Mouse (Mus musculus) kidney, postnatal 10 days (tissue): ENCODE data around the gene Sult5a1.
"Not testable (repeated sequence)": the region's sequence is repeated elsewhere in the genome, so short reads cannot be mapped to it uniquely, and the experiment has no call there.

Source experiments
- DNase-seq: peaks from one replicate; pipeline ENCODE4 v3.0.0; 2021; ENCODE audit warnings: mixed read lengths

Gene Sult5a1

DNA sequence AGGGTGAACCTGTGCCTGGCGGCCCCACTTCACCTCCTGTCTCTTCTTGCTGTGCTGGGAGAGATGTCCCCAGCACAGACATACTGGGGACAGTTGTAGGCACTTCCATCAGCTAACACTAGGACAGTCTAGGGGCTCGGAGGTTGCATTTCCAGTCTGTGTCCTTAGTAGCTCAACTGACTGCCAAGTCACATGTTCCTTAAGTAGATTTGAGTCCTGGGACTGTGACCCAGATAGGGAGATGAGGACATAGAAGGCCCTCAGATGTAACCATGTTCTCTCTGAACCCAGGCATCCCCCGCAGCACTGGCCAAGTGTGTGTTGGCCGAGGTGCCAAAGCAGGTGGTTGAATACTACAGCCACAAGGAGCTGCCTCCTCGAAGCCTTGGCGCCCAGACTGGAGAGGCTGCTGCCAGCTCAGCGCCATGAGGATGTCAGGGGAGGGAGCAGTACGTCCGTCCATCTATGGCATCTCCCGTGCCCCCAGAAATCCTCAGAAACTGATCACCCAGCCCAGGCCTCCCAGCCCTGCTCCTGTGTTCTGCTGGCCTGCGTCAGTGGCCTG, 23.9 kb downstream of the Sult5a1 start:
- no peak for DNase-seq

DNA sequence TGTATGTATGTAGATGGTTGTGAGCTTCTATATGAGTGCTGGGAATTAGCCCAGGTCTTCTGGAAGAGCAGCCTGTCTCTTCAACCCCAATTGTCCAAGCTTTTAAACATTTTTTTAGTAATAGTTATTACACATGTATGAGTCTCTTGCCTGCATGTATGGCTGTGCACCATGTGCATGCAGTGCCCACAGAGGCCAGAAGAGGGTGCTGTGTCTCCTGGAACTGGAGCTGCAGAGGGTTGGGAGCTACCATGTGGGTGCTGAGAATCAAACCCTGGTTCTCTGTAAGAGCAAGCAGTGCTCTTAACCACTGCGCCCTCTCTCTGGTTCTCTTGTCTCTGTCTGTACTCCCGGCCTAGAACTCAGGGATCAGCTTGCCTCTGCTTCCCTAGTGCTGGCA, 25.2 kb downstream of the Sult5a1 start:
- DNase-seq, result no peak

DNA sequence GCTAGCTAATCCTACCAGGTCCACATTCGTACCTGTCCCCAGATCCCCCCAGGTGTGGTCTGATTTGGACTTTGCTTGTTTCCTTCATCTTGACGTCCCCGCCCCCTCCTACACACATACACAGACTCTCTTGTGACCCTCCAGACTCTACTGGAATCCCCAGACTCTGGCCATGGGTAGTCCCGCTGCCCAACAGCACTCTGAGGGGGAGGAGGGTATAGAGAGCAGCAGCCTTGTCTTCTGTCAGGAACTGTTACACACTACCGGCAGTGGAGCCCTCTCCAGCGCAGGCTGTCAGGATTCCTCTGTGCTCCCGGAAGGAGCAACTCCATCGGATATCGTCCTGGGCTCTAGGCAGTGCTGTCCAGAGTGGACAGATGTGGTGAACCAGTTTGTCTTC, 27.1 kb downstream of the Sult5a1 start:
- DNase-seq, result peak; percentile 43

DNA sequence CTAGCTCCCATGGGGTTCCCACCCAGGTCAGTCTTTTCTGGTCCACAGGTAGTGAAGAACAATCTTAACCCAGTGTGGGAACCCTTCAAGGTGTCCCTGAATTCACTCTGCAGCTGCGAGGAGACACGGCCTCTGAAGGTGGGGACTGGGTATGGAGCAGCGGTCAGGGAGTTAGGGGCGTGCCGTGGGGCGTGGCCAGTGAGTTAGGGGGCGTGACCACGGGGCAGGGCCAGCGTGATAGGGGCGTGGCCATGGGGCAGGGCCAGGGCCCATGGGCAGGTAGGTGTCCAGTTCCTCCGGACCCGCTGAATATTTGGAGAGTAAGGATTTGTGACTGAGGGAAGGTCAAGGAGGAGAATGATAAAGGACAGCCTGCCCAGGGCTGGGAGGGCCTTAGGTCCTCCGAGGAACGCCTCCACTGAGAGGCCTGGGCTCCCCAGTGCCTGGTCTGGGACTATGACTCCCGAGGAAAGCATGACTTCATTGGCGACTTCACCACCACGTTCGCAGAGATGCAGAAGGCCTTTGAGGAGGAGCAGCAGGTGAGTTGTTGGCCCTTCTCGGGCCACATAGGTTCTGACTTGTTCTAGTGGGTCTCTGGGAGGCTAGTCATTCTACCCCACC, 31.8 kb downstream of the Sult5a1 start:
- peak; percentile 82 for DNase-seq

DNA sequence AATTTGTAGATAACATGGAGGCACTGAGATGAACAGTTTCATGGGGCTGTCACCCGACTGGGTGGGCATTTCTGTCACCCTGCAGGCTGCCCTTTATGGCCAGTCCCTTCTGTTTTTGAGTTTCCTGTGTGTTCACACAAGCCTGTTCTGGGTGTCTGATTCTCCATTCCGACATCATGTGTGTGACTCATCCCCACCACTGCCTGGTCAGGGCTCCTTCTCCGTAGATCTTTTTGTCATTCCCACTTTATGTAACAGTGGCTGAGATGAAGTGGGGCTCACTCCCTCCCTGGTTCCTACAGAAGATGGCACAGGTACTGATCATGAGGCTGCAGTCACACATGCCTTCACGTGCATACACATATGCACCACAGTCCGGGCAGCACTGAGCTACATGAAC, 35.4 kb downstream of the Sult5a1 start:
- DNase-seq, result no peak

DNA sequence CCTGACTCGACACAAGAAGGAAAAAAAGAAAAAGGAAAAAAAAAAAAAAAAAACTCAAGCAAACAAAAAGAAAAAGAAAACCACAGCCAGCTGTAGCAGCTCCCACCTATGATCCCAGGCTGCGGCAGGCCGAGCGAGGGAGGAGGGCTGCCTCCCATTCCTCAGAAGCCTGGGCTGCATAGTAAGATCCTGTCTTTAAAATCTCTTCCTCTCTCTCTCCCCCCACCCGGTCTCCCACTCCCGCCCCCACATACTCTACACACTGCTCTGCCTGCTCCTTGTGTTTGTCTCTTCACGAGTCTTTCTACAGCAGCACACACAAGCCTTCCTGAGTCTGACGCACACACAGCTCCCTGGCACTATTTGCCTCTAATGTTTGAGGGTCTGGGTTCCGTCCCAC, 36.1 kb downstream of the Sult5a1 start:
- DNase-seq, result peak; percentile 49

DNA sequence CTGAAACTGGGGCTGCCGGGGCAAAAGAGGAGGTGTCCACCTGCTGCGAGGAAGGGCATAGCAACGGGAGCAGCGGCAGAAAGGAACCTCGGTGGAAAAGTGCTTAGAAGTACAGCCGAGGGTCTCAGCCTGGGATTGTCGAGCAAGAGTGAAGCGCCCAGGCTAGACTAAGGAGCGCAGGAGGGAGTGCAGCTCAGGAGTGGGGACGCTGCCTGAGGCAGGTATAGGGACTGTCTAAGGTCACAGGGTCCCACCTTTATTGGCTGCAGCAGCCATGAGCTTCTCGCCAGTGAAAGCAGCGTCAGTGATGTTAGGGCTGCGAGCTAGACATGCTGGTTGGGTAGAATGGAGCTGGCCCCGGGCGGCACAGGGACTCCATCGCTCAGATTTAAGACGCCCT, 40.4 kb downstream of the Sult5a1 start:
- DNase-seq, result no peak

DNA sequence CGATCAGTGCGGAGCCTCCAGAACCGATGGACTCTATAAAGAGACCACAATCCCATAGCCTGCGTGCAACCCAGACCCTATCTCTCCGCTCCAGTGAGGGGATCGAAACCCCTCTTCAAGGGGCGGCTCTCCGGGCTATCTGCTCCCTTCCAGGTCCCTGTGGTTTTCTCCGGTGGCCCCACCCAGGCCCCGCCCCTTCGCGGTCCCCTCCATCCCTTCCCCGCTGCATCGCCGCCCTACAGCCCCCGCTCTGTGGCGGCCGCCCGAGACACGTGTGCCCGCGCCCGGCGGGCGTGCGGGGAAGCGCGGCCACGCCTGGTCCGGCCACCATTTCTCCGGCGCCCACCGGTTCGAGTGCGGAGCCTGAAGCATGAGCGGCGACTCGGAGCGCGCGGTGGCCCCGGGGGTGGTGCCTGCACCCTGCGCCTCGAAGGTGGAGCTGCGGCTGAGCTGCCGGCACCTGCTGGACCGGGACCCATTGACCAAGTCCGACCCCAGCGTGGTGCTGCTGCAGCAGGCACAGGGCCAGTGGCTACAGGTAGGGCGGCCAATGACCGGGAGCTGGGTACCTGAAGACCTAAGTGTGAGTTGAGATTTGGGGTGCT, 40.9 kb downstream of the Sult5a1 start, which contains the start of gene Cpne7:
Gene Cpne7, plus strand, starts transcription at position 248 of the 605 bp plus-strand sequence.
- DNase-seq, result peak; percentile 55

DNA sequence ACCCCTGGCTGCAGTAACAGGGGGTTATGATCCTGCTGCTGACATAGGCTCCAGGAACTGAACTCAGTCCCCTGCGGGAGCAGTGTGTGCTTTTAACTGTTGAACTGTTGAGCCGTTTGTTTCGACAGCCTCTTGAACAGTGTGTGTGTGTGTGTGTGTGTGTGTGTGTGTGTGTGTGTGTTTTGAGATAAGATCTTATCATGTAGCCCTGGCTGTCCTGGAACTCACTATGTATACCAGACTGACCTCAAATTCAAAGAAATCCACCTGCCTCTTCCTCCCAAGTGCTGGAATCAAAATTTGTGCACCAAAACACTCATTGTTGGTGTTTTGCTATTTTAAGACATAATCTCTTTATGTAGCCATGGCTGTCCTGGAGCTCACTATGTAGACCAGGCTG, 43.5 kb downstream of the Sult5a1 start:
- no peak for DNase-seq

DNA sequence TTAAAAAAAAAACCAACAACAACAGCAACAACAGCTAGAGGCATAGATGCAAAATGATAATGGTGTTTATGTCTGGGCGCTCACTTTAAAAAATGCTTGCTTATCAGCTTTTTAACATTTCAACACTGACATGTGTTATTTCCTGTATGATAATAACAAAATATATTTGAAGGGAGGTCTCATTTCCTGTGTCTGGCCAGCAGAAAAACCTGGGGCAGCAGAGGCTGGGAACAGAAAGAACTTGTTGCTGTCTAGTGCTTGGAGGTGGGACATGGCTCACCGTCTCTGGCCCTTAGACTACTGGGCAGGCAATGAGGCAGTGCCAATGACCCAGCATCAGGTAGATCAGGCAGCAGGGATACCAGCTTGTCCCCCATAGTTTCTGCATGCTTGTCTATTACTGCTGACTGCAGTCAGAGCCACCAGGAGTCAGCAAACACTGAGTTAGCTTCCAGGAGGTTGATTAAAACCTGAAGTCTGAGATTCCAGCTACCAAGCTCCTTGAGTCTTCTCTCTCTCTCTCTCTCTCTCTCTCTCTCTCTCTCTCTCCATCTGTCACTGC, 44.1 kb downstream of the Sult5a1 start:
- peak; percentile 54 for DNase-seq

DNA sequence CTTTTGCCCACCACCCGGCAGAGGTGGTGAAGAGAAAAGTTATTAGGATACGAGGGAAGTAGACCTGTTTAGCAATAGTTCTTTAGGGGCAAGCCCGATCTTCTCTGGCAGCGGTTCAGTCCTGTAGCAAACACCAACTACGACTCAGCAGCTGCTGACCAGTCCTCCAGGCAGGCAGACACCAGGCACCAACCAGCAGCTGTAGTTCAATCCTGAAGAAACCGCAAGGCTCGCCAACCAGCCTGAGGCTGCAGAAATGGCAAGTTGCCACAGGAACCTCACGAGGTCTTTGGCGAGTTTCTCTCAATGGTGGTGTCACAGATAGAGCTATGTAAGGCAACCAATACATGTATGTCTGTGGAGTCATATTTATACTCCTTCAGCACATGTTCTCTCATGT, 45.2 kb downstream of the Sult5a1 start:
- DNase-seq, result no peak

DNA sequence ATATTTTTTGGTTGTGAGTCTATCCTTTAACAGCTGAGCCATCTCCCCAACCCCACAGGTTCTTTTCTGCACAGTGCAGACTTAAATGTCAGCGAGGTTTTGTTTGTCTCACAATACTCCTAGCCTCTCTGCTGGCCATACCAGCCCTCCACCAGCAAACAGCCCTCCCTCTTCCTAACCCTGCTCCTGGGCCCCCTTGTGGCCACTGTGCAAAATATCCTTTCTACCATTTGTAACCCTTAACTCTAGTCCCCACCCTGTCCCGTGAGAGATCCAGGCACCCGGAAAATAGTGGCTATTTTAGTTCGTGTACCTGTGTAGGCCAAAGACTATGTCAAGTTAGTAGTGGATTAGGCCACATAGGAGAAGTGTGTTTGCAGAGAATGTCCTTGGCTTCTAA, 47.5 kb downstream of the Sult5a1 start:
- DNase-seq, result peak; percentile 70

DNA sequence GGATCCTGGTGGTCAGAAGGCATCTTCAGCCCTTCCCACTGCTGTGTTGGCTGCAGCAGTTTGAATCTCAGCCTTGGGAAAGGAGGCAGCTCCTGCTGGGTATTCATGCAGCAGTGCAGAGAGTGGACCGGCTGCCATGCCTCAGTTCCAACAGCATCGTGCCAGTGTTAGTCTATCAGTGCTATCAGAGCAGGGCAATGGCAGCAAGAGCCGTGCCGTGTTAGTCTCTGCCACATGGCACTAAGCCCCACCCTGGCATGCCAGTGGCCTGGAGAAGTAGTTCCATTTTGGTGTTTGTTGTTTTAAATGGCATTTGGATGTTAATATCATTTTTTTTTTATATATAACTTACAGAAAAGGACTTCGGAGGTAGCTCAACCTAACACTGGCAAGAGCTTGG, 49.2 kb downstream of the Sult5a1 start:
- no peak for DNase-seq

DNA sequence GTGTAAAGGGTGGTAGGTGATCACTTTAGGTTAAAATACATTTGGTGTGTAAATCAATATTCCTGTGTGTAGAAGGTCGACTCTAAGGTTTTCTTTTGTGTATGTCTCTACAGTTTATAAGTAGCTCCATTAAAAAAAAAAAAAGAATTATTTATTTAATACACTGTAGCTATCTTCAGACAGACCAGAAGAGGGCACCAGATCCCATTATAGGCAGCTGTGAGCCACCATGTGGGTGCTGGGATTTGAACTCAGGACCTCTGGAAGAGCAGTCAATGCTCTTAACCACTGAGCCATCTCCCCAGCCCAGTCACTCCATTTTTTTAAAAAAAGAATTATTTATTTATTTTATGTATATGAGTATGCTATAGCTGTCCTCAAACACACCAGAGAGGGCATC, 50.1 kb downstream of the Sult5a1 start:
- no peak for DNase-seq

DNA sequence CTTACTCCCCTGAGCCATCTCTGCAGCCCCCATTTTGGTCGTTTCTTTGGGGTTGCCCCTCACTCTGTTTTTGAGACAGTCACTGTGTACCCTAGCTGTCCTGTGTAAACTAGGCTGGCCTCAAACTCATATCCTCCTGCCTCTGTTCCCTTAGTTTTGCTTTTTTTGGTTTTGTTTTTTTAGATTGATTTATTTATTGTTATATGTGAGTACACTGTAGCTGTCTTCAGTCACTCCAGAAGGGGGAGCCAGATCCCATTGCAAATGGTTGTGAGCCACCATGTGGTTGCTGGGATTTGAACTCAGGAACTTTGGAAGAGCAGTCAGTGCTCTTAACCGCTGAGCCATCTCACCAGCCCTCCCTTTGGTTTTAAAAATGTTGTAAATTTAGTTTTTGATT, 51.6 kb downstream of the Sult5a1 start:
- peak; percentile 44 for DNase-seq

DNA sequence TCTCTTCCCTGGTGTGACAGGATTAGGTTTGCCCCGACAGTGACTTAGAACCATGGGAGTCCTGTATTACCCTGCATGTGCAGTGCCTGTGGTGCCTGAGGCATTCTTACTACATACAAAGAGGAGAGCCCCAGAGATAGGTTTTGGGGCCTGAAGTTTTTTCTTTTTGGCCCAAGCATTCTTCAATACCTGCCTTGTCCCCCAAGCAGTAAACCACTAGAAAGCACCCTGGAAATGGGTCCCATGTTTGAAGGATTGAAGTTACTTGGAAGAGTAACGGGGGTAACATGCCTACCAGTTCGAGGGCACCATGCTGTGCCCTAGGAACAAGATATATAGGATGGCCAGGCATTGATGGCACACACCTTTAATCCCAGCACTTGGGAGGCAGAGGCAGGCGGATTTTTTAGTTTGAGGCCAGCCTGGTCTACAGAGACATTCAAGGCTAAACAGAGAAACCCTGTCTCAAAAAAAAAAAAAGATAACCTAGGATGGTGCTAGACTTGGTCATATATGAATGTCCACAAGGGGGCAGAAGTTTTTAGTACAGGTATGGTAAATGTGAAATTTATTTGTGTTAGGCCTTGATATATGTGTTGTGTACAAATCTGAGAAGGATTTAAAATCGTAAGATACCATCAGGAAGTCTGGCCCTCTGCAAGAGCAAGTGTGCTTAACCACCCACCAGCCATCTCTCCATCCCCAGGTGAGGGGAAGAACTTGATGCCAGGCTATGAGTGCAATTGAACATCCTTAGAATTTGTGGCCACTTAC, 52.4 kb downstream of the Sult5a1 start:
- no peak for DNase-seq

DNA sequence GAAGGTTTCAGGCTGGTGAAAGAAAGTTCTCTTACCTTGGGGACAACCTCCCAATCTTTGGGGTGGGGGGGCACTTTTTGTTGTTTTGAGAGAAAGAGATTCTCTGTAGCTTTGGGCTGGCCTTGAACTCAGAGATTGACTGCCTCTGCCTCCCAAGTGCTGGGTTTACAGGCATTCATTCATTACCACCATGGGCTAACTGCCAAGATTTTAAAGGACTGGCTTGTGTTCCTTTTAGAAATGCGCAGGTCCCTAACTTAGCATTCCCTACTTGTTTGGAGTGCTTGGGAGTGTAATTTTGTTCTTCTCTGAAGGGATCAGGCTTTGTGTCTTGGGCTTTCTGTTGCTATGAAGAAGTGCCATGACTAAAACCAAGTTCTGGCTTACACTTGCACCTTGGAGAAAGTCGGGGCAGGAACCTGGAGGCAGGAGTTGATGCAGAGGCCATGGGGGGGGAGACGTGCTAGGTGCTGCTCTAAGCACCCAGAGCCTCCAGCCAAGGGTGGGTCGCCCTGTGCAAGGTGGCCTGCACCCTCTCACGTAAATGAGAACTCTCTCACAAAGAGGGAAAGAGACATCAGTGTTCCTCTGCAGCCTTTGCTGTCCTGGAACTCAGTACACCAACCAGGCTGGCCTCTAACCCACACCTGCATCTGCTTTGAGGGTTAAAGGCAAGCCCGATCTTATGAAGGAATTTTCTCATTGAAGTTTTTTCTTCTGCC, 53.9 kb downstream of the Sult5a1 start:
- no peak for DNase-seq

DNA sequence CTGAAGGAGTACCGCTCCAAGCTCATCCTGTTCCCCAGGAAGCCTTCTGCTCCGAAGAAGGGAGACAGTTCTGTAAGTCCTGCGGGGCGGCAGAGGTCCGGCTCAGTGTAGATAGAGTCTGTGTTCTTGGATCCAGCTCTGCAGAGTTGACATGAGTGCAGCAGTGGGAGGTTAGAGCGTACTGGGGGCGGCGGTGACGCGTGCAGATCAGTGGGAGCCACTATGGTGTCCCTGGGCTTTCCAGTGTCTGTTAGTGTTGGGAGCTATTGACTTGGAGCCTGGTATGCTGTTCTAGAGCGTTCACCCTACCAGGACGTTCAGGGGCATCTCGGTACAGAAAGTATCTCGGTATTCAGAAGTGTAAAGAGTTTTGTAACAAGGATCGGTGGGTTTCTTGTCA, 54.8 kb downstream of the Sult5a1 start:
- no peak for DNase-seq

DNA sequence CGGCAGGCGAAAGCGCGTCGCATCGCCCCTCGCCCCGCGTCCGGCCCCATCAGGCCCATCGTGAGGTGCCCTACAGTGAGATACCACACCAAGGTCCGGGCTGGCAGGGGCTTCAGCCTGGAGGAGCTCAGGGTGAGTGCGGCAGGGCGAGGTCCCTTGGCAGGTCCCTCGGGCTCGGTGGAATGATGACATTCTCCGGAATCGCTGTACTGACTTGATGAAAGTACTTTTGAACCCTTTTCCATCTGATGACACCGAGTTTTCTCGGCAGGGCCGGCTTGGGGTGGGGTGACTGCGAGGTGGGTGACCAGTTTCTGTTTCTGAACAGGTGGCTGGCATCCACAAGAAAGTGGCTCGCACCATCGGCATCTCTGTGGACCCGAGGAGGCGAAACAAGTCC, 55.3 kb downstream of the Sult5a1 start:
- DNase-seq, result not testable (repeated sequence)

DNA sequence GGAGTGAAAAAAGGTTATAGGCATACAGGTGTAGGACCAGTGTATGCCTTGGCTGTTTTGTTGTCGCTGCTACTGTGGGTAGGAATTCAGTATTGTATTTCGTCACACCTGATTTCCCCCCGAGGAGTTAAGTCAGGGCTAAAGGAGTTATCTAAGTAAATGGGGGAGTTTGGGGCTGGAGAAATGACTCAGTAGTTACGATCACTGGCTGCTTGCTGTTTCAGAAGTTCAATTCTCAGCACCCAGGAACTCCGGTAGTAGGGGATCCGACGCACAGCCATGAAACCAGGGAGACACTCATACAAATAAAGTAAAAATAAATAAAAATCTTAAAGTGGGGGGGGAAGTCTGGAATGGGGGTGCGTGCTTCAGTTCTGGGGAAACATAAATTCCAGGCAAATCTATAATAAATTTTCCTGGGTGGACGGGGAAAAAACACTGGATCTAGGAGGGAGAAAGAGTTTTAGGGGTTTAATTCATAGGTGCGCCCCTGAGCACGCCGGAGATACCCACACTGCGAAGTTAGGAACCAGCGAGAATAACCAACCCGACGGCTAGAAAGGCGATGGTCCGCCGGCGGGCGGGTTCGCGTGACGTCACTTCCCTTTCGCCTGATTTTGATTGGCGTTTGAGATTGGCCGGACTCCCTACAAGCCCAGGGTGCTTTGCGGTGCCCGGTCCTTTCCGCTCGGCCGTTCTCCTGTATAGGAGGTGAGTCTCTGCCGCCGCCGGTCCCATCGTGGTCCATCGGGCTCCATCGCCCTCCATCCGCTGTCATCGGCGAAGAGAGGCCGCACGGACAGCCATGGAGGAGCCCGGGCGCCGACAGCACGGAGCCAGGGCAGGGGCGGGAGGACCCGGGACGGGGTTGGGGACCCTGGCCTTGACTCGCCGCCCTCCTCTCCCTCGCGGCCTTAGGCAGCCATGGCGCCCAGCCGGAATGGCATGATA, 56.1 kb downstream of the Sult5a1 start, which contains the start of gene Rpl13:
Gene Rpl13, plus strand, starts transcription at position 616 of the 951 bp plus-strand sequence.
- DNase-seq, result peak; percentile 99

DNA sequence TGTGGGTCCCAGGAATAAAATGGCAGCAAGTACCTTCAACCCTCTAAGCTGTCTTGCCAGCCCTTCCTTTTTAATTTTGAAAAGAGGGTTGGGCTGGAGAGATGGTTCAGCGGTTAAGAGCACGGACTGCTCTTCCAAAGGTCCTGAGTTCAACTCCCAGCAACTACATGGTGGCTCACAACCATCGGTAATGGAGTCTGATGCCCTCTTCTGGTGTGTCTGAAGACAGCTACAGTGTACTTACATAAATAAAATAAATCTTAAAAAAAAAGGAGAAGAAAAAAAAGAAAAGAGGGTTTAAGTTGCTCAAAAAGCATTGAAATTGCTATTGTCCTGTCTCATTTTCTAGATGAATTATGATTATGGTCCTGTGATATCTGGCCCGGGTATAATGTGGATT, 56.9 kb downstream of the Sult5a1 start:
- no peak for DNase-seq

DNA sequence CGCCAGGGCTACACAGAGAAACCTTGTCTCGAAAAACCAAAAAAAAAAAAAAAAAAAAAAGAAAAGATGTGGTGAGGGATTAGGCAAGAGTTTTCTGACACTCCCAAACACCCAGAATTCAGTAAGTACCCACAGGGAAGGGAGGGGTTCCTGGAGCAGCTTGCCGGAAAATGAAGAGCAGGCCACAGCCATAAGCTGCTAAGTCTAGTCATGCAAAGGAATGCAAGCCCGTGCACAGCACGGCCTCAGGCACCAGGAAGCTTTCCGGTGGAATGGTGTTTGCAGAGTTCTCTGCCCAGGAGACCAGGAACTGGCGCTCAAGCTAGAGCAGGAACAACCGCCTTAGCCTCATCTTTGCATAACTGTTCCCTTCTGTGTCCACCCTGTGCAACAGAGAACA, 57.8 kb downstream of the Sult5a1 start:
- DNase-seq, result no peak
